Mouse (Mus musculus) layer of hippocampus, postnatal 36 days (tissue): ENCODE results near the gene Tnni3. TPM values are rescaled to one million over a fixed set of nuclear protein-coding genes. Genes with fewer than 3 reads are reported as not detected.
"Not testable (repeated sequence)": the region's sequence is repeated elsewhere in the genome, so short reads cannot be mapped to it uniquely, and the experiment has no call there.

ENCODE experiments used
- DNase-seq, 2 experiments: peaks; one replicate each; pipeline ENCODE4 v3.0.0; 2022
- total RNA-seq, 2 experiments: library from RNA; stranded (reverse); gene quantifications; 2 replicates each; pipeline ENCODE4 v1.2.3; 2021

The Tnni3 gene
- total RNA-seq, result 1 to 10 TPM in 1 of 2 experiments, under 1 TPM in 1; 0.70 to 1.3 TPM

DNA sequence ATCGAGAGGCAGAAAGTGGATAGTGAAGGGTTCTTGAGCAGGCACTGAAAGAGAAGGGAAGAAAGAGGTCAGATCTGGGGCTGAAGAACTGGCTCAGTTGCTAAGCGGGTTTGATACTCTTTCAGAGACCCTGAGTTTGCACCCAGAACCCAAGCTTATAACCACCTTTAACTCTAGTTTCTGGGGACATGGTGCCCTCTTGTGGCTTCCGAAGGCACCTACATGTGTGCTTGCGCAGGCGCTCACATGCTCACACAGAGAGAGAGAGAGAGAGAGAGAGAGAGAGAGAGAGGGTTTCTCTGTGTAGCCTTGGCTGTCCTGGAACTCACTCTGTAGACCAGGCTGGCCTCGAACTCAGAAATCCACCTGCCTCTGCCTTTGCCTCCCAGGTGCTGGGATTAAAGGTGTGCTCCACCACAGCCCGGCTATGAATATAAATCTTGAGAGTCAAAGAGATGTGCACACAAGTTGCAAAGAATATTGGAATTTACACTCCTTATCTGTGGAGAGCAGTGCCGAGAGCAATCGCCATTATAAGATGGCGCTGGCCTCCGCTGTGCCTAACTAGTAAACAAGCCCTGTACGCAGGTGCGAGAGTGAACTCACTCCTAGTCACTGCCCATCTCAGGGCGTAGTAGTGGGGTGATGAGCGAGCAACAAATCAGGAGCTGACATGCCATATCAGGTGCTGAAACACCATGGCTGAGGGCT, at the start of gene Tnni3:
Gene Tnni3 (minus strand): TSS at position 18 of the 711 bp plus-strand sequence.
- DNase-seq, result not testable (repeated sequence)

DNA sequence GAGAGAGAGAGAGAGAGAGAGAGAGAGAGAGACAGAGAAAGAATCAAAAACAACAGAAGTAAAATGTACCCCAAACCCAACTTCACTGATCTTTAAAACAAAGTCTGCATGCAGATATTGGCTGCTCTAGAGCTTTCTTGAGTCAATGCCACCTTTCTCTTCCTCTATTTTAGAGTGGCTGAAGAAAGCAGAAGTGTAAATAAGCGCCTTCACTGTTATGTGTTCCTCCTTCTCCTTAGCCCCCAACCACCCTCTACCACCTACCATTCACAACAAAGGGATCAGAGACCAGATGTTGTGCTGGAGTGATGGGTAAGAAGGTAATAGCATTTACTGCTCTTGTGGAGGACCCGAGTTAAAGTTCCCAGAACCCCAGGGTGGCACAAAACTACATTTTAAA, 48.3 kb upstream of the Tnni3 start:
- not testable (repeated sequence) for DNase-seq

DNA sequence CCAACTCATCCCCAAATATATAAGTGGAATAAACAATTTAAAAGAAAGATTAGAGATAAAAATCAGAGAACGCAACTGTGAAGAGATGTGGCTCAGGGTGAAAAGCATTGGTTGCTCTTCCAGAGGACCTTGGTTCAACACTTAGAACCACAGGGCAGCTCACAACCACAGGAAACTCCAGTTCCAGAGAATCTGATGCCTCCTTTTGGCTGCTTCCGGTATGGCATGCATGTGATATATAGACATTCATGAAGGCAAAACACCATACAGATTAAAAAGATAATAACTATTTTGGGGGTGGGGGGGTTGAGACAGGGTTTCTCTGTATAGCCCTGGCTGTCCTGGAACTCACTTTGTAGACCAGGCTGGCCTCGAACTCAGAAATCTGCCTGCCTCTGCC, 38.6 kb upstream of the Tnni3 start:
- no peak for DNase-seq

DNA sequence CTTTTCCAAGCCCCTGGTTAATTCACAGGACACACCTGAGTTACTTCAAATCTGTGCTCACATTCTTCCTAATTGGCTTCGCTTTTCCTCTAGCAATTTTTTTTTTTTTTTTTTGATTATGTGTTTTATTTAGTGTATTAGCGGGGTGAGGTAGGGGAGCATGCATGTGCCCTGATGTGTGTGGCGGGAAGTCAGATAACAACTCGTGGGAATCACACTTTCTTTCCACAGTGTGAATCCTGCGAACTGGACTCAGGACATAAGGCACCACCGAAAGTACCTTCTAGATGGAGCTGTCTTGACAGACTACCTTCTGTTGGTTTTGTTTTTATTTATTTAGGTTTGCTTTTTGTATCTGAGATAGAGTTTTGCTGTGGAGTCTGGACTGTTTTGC, 33.1 kb upstream of the Tnni3 start:
- DNase-seq, result no peak

DNA sequence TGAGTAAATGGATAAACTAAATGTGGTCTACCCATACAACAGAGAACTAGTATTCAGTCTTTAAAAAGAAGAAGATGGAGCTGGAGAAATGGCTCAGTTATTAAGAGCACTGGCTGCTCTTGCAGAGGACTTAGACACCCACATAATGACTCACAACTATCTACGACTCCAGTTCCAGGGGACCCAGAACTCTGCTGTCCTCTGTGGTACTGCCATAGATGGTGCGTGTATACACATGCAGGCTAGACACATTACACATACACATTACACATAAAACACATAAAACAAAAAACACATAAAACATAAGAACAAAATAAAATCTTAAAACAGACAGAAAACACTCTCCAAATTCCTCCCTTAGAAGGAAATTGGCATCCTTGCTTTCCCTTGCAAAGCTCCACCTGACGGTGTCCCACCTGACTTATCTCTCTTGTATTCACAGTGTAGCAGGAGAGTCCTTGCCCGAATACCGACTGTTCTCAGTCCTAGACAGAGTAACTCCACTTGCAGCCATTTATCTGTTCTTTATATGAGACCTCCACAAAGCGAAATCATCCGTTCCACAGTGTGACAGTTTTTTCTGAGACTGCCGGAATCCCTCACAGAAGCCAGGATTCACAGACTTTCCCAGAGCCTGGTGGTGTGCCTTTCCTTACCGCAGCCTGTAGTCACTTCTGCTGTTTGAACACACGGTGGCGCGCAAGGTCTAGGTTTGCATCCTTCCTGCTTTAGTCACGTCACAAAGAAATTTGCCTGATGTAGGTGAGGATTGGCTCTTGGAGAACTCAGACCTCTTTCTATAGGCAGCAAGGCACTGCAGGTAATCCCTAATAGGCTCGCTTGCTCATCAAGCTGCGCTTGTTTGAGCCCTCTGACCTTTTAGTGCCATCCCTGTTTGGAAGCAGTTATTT, 32.5 kb upstream of the Tnni3 start:
- DNase-seq, result peak; percentile 74 to 80

DNA sequence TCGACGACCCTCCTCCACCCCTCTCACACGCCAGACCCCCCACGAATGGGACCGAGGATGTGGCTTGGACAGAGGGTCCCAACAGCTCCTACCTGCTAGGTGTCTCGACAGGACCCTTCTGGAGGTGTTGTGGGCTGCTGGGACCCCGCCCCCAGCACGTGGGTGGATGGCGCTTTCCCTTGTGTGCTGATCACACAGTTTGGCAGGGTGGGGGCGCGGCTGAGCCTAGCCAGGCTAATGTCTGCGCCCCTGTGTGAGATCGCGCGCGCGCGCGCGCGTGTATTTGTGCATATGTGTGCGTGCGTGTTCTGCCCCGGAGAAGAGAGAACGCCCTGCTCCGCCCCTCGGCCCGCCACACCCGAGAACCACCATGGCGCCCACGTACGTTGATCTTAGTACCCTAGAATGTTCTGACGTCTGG, 23.2 kb upstream of the Tnni3 start, which contains the start of gene Syt5:
Gene Syt5 (minus strand): TSS at position 321 of the 421 bp plus-strand sequence.
- DNase-seq, result peak; percentile 63 to 65

DNA sequence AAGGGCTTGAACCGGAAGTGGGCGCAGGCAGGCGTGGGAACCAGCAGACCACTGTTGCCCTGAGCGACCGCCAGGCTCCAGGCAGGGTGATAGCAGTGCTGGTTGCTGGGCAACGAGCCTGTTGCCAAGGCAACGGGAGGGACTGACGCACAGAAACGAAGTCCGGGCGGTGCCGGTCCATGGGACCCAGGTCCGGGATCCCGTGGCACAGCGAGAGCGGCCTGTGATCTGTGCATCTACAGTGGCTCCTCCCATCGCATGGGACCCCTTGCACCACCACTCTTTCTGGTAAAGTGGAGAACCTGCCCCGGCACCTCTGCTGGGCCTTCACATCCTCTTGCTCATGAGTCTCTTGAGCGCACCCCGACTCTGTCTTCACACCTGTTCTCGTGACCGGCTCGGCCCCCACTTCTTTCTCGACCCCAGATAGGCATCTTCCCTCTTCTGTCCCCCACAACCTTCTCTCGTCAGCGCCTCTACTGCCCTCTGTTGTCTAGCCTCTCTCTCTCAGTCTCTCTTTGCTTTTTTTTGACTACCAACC, 22.6 kb upstream of the Tnni3 start:
- peak; percentile 91 to 93 for DNase-seq

DNA sequence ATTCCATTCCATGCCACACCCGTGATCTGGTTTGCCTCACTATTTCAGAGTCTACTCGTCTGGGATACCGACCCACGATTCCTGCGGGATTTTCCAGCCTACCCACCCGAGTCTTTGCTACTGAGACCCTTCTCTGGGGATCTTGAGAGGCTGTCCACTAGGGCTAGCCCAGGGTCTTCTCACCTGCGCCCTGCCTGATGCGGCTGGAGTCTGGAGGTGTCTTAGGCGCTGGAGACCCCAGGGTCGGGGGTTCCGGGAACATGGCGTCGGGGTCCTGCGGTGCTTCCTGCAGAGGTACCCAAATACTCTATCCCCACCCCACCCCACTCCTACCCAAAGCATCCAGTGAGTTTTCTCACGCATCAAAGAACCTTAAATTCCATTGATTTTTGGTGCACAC, 22.0 kb upstream of the Tnni3 start:
- DNase-seq, result no peak

DNA sequence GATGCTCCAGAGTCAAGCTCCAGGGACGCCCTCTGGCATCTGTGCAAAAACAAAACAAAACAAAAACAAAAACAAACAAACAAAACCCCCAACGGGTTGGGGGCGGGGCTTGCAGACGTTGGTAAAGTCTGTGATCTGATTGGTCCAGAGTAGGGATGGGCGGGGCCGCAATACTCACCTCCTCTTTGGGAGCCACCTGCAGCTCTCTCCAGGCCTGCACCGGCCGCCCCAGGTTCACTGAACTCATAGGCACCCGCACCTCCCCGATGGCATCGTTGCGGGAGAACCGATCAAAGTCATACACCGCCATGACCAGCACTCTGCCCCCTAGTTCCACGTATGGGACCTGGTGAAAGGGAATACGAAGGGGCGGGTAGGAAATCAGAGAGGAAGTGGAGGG, 18.0 kb upstream of the Tnni3 start:
- no peak for DNase-seq

DNA sequence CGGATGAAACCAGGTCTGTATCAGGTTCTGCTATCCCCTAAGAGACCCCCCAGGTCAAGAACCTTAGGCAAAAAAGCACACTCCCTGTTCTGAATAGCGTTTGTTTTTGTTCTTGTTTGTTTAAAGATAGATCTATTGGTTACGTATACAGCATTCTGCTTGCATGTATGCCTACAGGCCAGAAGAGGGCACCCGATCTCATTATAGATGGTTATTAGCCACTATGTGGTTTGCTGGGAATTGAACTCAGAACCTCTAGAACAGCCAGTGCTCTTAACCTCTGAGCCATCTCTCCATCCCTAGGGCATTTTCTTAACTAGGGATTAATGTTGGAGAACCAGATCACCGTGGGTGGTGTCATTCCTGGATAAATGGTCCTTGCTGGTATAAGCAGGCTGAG, 17.3 kb upstream of the Tnni3 start:
- no peak for DNase-seq

DNA sequence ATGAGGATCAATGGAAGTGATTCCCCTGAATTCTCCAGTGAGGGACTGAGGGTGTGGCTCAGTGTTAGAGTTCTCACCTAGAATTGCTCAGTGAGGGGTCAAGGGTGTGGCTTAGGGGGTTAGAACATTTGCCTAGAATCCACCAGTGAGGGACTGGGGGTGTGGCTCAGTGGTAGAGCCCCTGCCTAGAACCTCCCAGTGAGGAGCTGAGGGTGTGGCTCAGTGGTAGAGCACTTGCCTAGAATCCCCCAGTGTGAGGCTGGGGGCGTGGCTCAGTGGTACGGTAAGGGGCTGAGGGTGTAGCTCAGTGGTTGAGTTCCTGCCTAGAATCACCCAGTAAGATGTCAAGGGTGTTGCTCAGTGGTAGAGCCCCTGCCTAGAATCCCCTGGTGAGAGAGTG, 15.0 kb upstream of the Tnni3 start:
- DNase-seq, result no peak

DNA sequence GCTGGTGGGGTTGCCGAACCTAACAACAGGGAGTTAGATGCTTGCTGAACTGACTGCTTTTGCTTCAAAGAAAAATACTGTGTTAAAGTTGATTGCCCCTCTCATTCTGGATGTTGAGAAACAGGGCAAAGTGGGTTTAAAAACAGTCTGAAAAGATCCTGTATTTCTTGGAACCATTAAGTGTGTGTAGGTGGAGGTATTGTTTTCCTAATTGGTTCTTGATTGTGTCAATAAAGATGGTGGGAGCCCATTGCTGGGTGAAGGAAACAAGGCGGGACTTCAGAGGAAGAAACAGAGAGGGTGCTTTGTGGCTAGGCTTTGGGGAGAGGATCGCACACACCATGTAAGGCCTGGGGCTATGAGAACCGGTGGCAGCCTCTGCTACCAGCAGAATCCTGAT, 13.2 kb upstream of the Tnni3 start:
- DNase-seq, result no peak

DNA sequence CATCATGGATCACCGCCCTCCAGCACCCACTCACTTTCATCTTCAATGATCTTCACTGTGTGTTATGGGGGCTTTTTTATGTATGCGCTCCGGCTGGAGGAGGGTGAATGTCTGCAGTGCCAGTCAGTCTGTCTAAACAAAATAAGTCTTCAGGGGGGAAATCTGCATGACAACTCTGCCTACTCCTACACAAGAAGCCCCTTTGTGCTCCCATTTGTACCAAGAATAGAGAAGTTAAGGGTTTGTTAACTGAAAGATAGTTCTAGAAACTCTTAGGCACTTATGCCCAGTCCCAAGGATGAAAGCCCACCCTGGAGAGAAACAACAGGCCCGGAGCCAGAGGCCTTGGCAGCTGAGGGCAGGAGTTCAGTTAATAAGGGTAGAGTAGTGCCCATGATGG, 12.3 kb upstream of the Tnni3 start:
- DNase-seq, result no peak

DNA sequence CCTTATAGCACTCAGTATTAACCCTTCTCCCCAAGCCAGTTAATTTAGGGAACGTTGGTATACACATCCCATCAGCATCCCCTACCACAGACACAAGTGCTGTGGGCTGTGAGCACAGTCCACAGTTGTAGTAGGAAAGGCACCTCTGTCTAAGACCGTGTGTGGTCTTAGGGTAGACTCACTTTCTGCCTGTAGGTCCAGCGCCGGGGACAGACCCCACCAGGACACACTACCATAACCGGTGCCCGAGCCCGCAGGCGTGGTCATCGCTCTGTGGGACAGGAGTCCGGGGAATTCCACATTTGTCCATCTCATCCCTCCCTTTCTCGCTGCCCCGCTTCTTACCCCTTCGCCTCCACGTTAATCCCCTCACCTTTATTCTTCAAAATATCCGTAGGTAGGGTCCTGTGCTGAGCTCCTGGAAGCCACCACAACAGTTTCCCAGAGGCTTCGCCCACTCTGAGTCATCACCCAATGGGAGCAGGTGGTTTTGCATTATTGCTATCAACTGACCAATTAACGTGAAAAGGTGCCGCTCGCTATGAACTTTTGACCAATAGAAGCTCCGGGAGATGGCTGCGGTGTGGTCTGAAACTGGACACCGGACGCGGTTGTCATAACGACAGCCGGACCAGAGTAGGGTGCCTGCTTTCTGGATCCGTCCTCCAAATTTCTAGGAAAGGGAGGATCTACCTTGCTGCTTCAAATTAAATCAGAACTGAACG, 8.1 kb upstream of the Tnni3 start, which contains the start of gene Dnaaf3:
Gene Dnaaf3 (minus strand): TSS at position 449 of the 725 bp plus-strand sequence.
- DNase-seq, result no peak

DNA sequence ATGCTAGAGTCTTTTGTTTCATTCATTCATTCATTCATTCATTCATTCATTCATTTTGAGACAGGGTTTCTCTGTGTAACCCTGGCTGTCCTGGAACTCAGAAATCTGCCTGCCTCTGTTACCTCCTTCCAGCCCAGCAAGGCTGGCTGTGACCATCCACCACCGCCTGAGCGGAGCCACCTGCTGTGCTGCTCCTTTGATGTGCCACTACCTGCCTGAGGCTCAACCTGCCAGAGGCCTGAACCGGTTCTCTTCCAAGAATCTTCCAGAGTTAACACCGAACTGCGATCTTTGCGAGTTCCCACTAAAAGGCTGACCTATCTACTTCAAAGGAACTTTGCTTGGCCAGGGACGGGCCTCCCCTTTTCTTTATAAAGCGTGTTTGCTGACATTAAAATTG, 6.1 kb upstream of the Tnni3 start:
- not testable (repeated sequence) for DNase-seq

DNA sequence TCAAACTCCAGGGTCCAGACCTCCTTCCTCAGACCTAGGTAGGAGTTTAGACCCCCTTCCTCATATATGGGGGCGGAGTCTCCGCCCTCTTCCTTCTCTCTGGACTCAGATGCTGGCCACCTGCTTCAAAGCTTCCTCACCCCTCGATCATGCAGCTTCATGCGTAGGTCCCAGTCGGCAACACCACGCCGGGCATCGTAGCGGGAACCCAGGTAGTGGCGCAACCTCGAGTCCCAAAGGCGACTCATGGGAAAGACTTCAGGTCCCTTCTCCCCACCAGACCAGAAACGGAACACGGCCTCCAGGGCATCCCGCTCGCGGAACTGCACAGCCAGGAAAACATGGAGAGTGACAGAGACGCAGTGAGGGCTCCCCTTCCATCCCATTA, 3.3 kb upstream of the Tnni3 start:
- no peak for DNase-seq

DNA sequence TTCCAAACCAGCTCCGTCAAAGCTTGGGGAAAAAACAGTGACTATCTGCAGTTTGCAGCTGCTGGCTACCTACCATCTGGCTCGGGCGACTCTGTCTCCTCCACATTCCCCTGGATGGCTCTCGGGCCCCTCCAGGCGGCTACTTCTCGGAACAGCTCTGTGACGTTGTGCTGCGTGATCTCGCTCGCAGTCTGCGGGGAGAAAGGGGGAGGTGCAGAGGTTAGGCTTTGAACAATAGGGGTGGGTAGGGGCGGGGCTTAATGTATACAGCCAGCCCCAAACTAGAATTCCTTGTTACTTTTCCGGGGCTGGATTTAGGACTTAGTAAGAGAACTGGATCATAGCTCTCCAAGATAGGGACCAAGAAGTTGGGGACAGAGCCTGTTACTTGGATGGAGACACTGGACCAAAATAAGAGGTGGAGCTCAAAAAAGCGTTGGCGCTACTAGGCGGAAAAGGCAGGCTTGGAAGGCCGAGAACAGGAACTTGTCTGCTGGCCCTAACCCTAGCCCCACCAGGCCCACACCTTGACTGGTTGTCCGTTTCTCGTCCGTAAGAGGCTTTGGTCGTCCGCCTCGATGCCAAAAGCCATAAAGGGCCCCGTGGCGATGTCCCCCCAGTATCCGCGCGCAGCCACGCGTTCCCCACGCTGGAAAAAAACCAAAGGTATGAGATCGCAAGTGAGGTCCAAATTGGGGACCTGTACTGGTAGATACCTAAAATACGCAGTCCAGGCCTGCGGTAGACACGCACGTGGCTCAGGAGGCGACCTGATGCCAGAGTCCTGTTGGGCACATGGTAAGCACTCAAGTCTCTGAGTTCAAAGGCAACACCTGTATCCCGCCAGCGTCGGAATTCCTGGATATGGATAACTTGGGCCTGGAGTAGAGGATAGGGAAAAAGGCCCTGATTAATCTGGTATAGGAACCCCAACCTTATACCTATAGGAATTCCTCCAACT, 2.6 kb upstream of the Tnni3 start:
- peak; percentile 58 to 66 for DNase-seq

DNA sequence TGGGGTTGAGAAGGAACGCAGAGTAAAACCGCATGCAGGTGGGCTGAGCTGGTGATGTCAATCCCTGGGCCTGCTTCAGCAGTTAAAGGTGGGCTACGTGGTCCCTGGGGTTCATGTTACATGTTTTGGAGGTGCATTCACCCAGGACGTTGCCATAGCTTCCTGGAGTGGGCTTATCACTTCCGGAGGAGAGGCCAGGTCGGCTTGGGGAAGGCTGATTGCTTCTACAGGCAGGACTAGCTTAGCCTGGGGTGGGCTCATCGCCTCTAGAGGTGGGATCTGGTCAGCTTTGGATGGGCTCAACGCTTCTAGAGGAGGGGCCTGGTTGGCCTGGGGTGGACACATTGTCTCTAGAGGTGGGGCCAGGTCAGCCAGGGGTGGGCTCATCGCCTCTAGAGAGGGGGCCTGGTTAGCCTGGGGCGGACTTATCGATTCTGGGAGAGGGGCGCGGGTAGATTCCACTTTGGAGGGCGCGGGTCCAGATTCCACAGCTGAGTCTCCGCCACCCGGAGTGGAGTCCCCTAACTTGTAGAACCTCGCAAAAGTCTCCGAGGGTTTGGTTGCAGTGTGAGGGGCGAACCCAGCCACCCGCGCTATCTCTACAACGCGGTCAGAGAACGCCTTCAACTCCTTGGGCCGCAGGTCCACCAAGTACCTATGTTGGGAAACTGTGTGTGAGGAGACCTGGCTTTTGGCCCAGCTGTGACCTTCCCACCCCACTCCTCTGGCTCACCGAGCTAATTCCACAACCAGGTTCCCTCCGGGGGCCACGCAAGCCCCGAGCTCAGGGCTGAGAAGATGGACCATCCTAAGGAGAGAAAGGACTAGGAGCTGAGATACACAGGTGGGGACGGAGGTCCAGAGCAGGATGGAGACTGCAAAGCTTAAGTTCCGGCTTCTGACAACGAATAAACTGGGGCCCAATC, 561 bp downstream of the Tnni3 start:
- no peak for DNase-seq

DNA sequence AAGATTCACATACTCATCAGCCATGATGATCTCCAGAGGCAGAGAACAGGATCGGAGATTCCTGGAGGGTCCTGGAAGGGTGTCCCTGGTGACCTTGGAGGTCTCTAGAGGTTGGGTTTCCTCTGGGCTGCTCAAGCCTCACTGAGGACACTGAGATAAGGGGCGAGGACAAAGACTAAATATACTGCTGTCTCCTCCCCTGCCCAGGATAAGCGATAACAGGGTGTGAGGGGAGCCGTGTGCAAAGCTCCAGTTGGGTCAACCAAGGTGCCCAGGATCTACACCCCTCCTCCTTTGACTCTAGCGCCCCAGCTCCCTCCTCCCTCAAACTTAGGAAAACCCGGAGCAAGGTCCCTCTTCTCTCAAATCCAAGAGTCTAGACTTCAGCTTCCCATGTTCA, 1.7 kb downstream of the Tnni3 start:
- no peak for DNase-seq
